Mouse (Mus musculus) testis, adult 2 months (tissue): ENCODE measurements around the gene Slc37a4. TPM values are rescaled to one million over a fixed set of nuclear protein-coding genes. Genes with fewer than 3 reads are reported as not detected.

Experiments used
- H3K27ac ChIP-seq: fragments of 200-500 bp; 2 replicates; pipeline ENCODE4 v1.5.1; 2012; ENCODE audit warnings: low read depth, low read length; ENCODE audit not compliant: control insufficient read depth, insufficient read depth
- H3K27me3 ChIP-seq: fragments of 200-500 bp; 2 replicates; pipeline ENCODE4 v1.6.1; 2012; ENCODE audit warnings: mild to moderate bottlenecking, low read length, moderate library complexity; ENCODE audit not compliant: control insufficient read depth, insufficient read depth
- H3K36me3 ChIP-seq: fragments of 200-500 bp; 2 replicates; pipeline ENCODE4 v1.6.1; 2012; ENCODE audit warnings: mild to moderate bottlenecking, low read length; ENCODE audit not compliant: control insufficient read depth, insufficient read depth
- H3K4me1 ChIP-seq: fragments of 200-500 bp; 2 replicates; pipeline ENCODE4 v1.6.1; 2012; ENCODE audit warnings: low read length; ENCODE audit not compliant: control insufficient read depth, insufficient read depth
- H3K4me3 ChIP-seq: fragments of 200-500 bp; 2 replicates; pipeline ENCODE4 v1.5.1; 2012; ENCODE audit warnings: low read depth, mild to moderate bottlenecking, low read length, moderate library complexity, mixed read lengths; ENCODE audit not compliant: control insufficient read depth
- CTCF ChIP-seq: fragments of 200-500 bp; IDR thresholded peaks from 2 replicates; pipeline ENCODE4 v1.5.1; 2012; ENCODE audit warnings: low read depth, mild to moderate bottlenecking, inconsistent platforms, low read length, moderate library complexity; ENCODE audit not compliant: control insufficient read depth, insufficient read depth, insufficient replicate concordance
- POLR2A ChIP-seq: fragments of 200-500 bp; IDR thresholded peaks from 2 replicates; pipeline ENCODE4 v1.6.1; 2012; ENCODE audit warnings: low read depth, mild to moderate bottlenecking, inconsistent platforms, low read length, moderate library complexity; ENCODE audit not compliant: control insufficient read depth
- polyA plus RNA-seq: library from polyadenylated mRNA; depleted of rRNA; stranded (reverse); fragments of >200 nt; gene quantifications from 2 replicates; pipeline ENCODE4 v1.2.3, GENCODE M21; 2012

Gene Slc37a4
- polyA plus RNA-seq, 1 experiment: 14.1 TPM

DNA sequence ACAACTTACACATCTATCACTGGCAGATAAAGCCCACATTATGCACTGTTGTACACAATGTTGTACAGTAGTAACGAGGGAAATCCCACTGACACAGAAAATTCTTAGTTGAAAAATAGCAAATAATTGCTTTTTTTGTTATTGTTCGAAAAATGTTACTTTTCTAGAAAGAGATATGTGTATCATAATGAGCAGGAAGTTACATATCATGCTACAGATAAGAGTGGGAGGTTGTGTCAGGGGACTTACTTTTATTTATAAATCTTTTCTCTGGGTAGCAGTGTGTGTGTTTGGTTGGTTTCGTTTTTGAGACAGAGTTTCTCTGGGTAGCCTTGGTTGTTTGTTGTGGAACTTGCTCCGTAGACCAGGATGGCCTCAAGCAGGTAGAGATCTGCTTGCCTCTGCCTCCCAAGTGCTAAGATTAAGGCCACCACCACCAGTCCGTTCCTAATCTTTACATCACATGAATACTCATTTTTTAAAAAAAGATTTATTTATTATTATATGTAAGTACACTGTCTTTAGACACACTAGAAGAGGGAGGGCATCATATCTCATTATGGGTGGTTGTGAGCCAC lies 18.4 kb upstream of the Slc37a4 start:
- H3K36me3 ChIP-seq: peaks cover 4% of the 10 kb centered on the region
- peak overlapping the region; percentile 98; the same call in 1 of the 2 replicates for H3K4me3 ChIP-seq
- TF ChIP-seq POLR2A: no peak
- no peak for TF ChIP-seq CTCF
- no peaks in the 10 kb centered on the region for H3K27me3 ChIP-seq
- H3K27ac ChIP-seq: peak overlapping the region; percentile 77
- H3K4me1 ChIP-seq: peaks cover 3% of the 10 kb centered on the region

- Histone ChIP-seq H3K4me3 (peak within 1 kb of the TSS; percentile 98), H3K27me3 (no peaks in the 10 kb centered on the region), H3K36me3 (peaks cover 5% of the 10 kb centered on the region), H3K27ac (peak within 1 kb of the TSS; percentile 98), H3K4me1 (peaks cover 3% of the 10 kb centered on the region)
- TF ChIP-seq POLR2A (peak; percentile 74), CTCF (0 out of 2 replicates have a peak, but pooled peaks have one; percentile 1)
These were observed 17.4 kb upstream of the Slc37a4 start, which contains the start of gene Hyou1 for GRCm38 (mm10) chr9:44379054-44379834. Hyou1 (plus strand) TSS chr9:44379490.

DNA sequence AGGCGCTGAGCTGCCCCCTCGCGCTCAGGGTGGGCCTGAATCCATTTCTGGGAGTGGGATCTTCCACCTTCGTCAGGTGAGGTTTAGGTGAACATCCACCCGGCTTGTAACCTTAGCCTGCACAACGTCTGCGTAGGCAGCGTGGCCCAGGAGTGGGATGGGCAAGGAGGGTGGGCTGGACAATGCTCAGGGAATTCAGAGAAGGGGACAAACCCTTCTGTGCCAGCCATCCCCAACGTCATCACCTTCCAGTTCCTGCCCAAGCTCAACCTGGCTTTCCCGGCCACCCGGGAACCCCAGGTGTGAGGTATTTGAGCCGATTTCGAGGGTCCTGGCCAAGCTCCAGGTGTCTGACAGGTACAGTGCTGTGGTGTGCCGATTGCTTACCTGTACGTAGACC lies 16.8 kb upstream of the Slc37a4 start:
- Histone ChIP-seq H3K4me3 (peak overlapping the region; percentile 98), H3K36me3 (peaks cover 5% of the 10 kb centered on the region), H3K4me1 (peaks cover 3% of the 10 kb centered on the region), H3K27ac (peak overlapping the region; percentile 98), H3K27me3 (no peaks in the 10 kb centered on the region)
- no peak for TF ChIP-seq CTCF
- TF ChIP-seq POLR2A: no peak

DNA sequence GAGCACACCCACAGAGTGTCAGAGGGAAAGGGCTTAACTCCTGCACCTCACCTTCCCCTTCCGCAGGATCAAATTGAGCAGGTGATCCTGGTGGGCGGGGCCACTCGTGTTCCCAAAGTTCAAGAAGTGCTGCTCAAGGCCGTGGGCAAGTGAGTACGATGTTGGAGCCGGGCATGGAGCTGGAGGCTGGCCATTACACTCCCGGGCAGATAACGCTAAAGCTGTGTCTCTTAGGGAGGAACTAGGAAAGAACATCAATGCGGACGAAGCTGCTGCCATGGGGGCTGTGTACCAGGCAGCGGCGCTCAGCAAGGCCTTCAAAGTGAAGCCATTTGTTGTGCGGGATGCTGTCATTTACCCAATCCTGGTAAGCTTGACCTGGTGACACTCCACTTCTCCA lies 12.1 kb upstream of the Slc37a4 start:
- peaks cover 3% of the 10 kb centered on the region for H3K4me1 ChIP-seq
- no peak overlapping the region for H3K27ac ChIP-seq
- TF ChIP-seq CTCF: no peak
- no peak for TF ChIP-seq POLR2A
- no peak overlapping the region for H3K4me3 ChIP-seq
- H3K27me3 ChIP-seq: no peaks in the 10 kb centered on the region
- peaks cover 11% of the 10 kb centered on the region for H3K36me3 ChIP-seq

GRCm38 (mm10) chr9:44387221-44387620 lies 9.4 kb upstream of the Slc37a4 start:
- Histone ChIP-seq H3K4me1 (no peaks in the 10 kb centered on the region), H3K4me3 (no peak overlapping the region), H3K36me3 (peaks cover 7% of the 10 kb centered on the region), H3K27ac (no peak overlapping the region), H3K27me3 (no peaks in the 10 kb centered on the region)
- TF ChIP-seq CTCF (no peak), POLR2A (no peak)

DNA sequence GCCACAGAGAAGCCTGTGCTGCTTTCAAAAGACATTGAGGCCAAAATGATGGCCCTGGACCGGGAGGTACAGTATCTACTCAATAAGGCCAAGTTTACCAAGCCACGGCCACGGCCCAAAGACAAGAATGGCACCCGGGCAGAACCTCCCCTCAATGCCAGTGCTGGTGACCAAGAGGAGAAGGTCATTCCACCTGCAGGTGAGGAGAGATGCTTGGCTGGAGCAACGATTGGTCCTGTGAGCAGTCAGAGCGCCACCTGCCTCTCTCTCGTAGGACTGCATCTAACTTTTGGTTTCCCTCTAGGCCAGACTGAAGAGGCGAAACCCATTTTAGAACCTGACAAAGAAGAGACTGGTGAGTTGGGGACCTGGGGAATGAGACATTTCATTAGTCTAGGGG lies 7.4 kb upstream of the Slc37a4 start:
- TF ChIP-seq POLR2A (no peak), CTCF (peak; percentile 60; the same call in 1 of the 2 replicates)
- no peaks in the 10 kb centered on the region for H3K27me3 ChIP-seq
- H3K36me3 ChIP-seq: peaks cover 6% of the 10 kb centered on the region
- H3K27ac ChIP-seq: no peak overlapping the region
- H3K4me3 ChIP-seq: no peak overlapping the region
- H3K4me1 ChIP-seq: no peaks in the 10 kb centered on the region

DNA sequence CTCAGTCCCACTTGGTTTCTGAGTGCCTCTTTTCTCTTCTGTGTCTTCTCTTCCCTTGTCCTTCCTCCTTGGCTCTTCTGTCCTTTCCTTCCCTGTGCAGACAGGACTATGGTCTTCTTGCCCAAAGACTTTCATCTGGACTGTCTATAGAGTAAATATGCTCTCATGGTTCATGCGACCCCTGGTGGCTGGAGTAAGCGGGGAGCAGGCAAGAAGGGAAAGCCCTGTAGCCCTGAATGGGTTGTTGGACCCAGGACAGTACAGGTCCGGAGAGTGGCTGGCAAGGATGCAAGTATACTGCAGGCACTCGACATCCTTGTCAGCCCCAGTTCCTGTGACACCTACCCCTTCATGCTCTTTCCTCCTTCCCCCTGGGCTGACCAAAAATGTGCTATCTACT lies 5.2 kb upstream of the Slc37a4 start:
- TF ChIP-seq CTCF: peak; percentile 44; the same call in 1 of the 2 replicates
- no peak for TF ChIP-seq POLR2A
- Histone ChIP-seq H3K27ac (no peak overlapping the region), H3K4me3 (no peak overlapping the region), H3K27me3 (no peaks in the 10 kb centered on the region), H3K4me1 (no peaks in the 10 kb centered on the region), H3K36me3 (peaks cover 3% of the 10 kb centered on the region)
